27 mouse cellular contexts compared by ENCODE assay signal in the genomic region with DNA sequence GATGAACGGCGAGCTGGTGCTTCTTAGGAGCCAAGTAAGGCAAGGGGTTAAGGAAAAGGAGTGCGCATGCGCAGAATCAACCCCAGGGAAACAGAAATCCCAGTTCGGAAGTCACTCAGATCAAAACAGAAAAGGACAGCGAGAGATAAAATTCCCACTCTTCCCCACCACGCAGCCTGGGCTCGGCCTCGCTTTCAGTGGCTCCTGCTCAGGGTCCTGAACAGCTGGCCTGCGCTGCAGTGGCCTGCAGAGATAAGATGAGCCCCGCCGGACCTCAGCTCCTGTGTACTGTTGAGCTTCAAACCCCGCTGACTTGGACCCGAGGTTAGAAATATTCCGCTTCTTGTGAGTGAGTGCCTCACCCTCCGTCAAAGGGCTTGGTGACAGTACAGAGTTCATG.
DNase-seq lines count a peak whose midpoint lies in the region; ATAC-seq and TF ChIP-seq lines count a peak whose summit lies in the region.
"Had no signal": no experiment of that assay in that cellular context is flagged by ENCODE, and none has a peak within 500 bp of the region (broad histone marks: within the 10 kb centered on the region; RNA-seq: fewer than 3 reads in every experiment).

No protein-coding gene starts in this region.

- TF ChIP-seq CTCF in heart, adult 2 months (IDR thresholded peaks at IDR 0.05) = no peak

- no peak overlapping the region for H3K9ac ChIP-seq in heart, adult 2 months (ENCODE audit: low read depth, low read length)
- no peak overlapping the region for H3K9ac ChIP-seq in heart, embryonic 14.5 days (ENCODE audit: low read length)
- no peak overlapping the region for H3K9ac ChIP-seq in forebrain, embryonic 14.5 days (ENCODE audit: low read length)
- H3K9ac ChIP-seq: embryonic facial prominence, embryonic 15.5 days; forebrain, embryonic 12.5 days; intestine, embryonic 15.5 days; liver, embryonic 12.5 days; liver, postnatal 0 days; neural tube, embryonic 12.5 days had no signal

- peak overlapping the region; percentile 45 for H3K4me2 ChIP-seq in heart, embryonic 14.5 days (ENCODE audit: low read length)
- no peak overlapping the region for H3K4me2 ChIP-seq in forebrain, embryonic 14.5 days (ENCODE audit: low read length)
- H3K4me2 ChIP-seq: embryonic facial prominence, embryonic 15.5 days; forebrain, embryonic 12.5 days; intestine, embryonic 15.5 days; liver, embryonic 12.5 days; neural tube, embryonic 12.5 days had no signal

- WGBS in heart, adult 2 months = 33% methylated on average over 16 of the region's 16 CpGs
- WGBS in heart, embryonic 10.5 days = 32% methylated on average over 16 of the region's 16 CpGs
- 19% methylated on average over 16 of the region's 16 CpGs for WGBS in heart, embryonic 14.5 days
- 88% methylated on average over 16 of the region's 16 CpGs for WGBS in forebrain, embryonic 14.5 days

- no peaks in the 10 kb centered on the region for H3K9me3 ChIP-seq in heart, embryonic 10.5 days
- H3K9me3 ChIP-seq in heart, embryonic 14.5 days (ENCODE audit: control insufficient read depth, low read length) = no peaks in the 10 kb centered on the region
- no peaks in the 10 kb centered on the region for H3K9me3 ChIP-seq in forebrain, embryonic 14.5 days (replicated peaks; ENCODE audit: control insufficient read depth, low read length)
- H3K9me3 ChIP-seq: embryonic facial prominence, embryonic 15.5 days; intestine, embryonic 15.5 days; liver, embryonic 12.5 days; midbrain, embryonic 10.5 days; neural tube, embryonic 12.5 days had no signal

- no peak for ATAC-seq in heart, embryonic 14.5 days (ENCODE audit: insufficient number of reproducible peaks, insufficient read depth, low FRiP score, low read depth)
- ATAC-seq in forebrain, embryonic 14.5 days = no peak
- ATAC-seq: hindbrain, postnatal 0 days; intestine, embryonic 15.5 days; liver, embryonic 12.5 days; liver, postnatal 0 days; Patski had no signal

- H3K36me3 ChIP-seq in heart, adult 2 months (ENCODE audit: control insufficient read depth, insufficient read depth, low read length) = no peaks in the 10 kb centered on the region
- H3K36me3 ChIP-seq in heart, embryonic 10.5 days = no peaks in the 10 kb centered on the region
- H3K36me3 ChIP-seq in heart, embryonic 14.5 days (ENCODE audit: control insufficient read depth, insufficient read depth, low read length) = no peaks in the 10 kb centered on the region
- no peaks in the 10 kb centered on the region for H3K36me3 ChIP-seq in forebrain, embryonic 14.5 days (ENCODE audit: control insufficient read depth, insufficient read depth, low read length)
- H3K36me3 ChIP-seq: embryonic facial prominence, embryonic 15.5 days; forebrain, embryonic 12.5 days; intestine, embryonic 15.5 days; liver, embryonic 12.5 days; midbrain, embryonic 10.5 days; neural tube, embryonic 12.5 days had no signal

- DNase-seq in heart, adult 2 months = peak; percentile 9 to 26
- DNase-seq in heart, postnatal 25 days (ENCODE audit: low spot score) = no peak
- DNase-seq in heart, embryonic 10.5 days (ENCODE audit: low spot score) = no peak
- DNase-seq in heart, postnatal 14 days = peak; percentile 11 to 22
- DNase-seq in T-cell, adult 2 months (ENCODE audit: low spot score) = no peak
- DNase-seq in forebrain, embryonic 14.5 days (ENCODE audit: low spot score) = no peak
- DNase-seq: adrenal gland, postnatal 25 days; cerebellum, adult 2 months; cerebellum, postnatal 14 days; gastrocnemius, postnatal 10 days; kidney, adult 8-10 months; kidney, postnatal 10 days; layer of hippocampus, postnatal 36 days; left cerebral cortex, postnatal 4 days; liver, postnatal 0 days; right cerebral cortex, adult 18-20 months; spleen, adult 18-20 months had no signal

- intact Hi-C loops in heart, adult 2 months (cut with DNase I) = no loop called here
- intact Hi-C loops in heart, postnatal 25 days (cut with DNase I) = no loop called here
- intact Hi-C loops in heart, postnatal 14 days (cut with DNase I) = no loop called here

- H3K27ac ChIP-seq in heart, adult 2 months = no peak overlapping the region
- H3K27ac ChIP-seq in heart, embryonic 10.5 days = 0 out of 2 replicates have a peak overlapping the region, but pooled peaks have one; percentile 18
- no peak overlapping the region for H3K27ac ChIP-seq in heart, embryonic 14.5 days (replicated peaks in 1 of 2; ENCODE audit: control insufficient read depth in 1 of 2, insufficient read depth in 1 of 2, low read depth in 2 of 2, low read length in 2 of 2)
- H3K27ac ChIP-seq in forebrain, embryonic 14.5 days (ENCODE audit: low read depth, low read length) = no peak overlapping the region
- H3K27ac ChIP-seq: embryonic facial prominence, embryonic 15.5 days; forebrain, embryonic 12.5 days; hindbrain, postnatal 0 days; intestine, embryonic 15.5 days; liver, embryonic 12.5 days; midbrain, embryonic 10.5 days; neural tube, embryonic 12.5 days had no signal

- TF ChIP-seq EP300 in heart, adult 2 months (IDR thresholded peaks at IDR 0.05; ENCODE audit: insufficient read depth, low read depth, low read length) = no peak

- no peaks in the 10 kb centered on the region for H3K79me2 ChIP-seq in heart, adult 2 months (replicated peaks; ENCODE audit: control insufficient read depth, insufficient read depth, low read length)

- H3K4me1 ChIP-seq in heart, adult 2 months (ENCODE audit: control insufficient read depth, insufficient read depth, low read length) = no peaks in the 10 kb centered on the region
- peaks cover 24% of the 10 kb centered on the region for H3K4me1 ChIP-seq in heart, embryonic 10.5 days
- H3K4me1 ChIP-seq in heart, embryonic 14.5 days (ENCODE audit: control insufficient read depth in 2 of 2, insufficient read depth in 2 of 2, low read length in 2 of 2) = peaks cover 15 to 16% of the 10 kb centered on the region in 2 experiments
- no peaks in the 10 kb centered on the region for H3K4me1 ChIP-seq in forebrain, embryonic 14.5 days (ENCODE audit: control insufficient read depth, insufficient read depth, low read length)
- H3K4me1 ChIP-seq: embryonic facial prominence, embryonic 15.5 days; intestine, embryonic 15.5 days; liver, embryonic 12.5 days had no signal

- TF ChIP-seq POLR2A in heart, adult 2 months (IDR thresholded peaks at IDR 0.05; ENCODE audit: insufficient read depth, low read depth, low read length) = no peak

- H3K4me3 ChIP-seq in heart, adult 2 months = no peak overlapping the region
- 0 out of 2 replicates have a peak overlapping the region, but pooled peaks have one; percentile 19 for H3K4me3 ChIP-seq in heart, embryonic 10.5 days
- no peak overlapping the region for H3K4me3 ChIP-seq in heart, embryonic 14.5 days (ENCODE audit: control insufficient read depth in 1 of 2, insufficient read depth in 1 of 2, low read depth in 1 of 2, low read length in 2 of 2)
- H3K4me3 ChIP-seq in forebrain, embryonic 14.5 days (ENCODE audit: low read depth, low read length) = no peak overlapping the region
- H3K4me3 ChIP-seq: embryonic facial prominence, embryonic 15.5 days; forebrain, embryonic 12.5 days; intestine, embryonic 15.5 days; liver, embryonic 12.5 days; midbrain, embryonic 10.5 days; myocyte; neural tube, embryonic 12.5 days had no signal

- no peaks in the 10 kb centered on the region; the same call in 1 of the 2 replicates for H3K27me3 ChIP-seq in heart, adult 2 months (ENCODE audit: control insufficient read depth, insufficient read depth, low read length)
- H3K27me3 ChIP-seq in heart, embryonic 10.5 days (ENCODE audit: insufficient read depth, poor library complexity, severe bottlenecking) = peaks cover 4% of the 10 kb centered on the region; the same call in 1 of the 2 replicates
- no peaks in the 10 kb centered on the region for H3K27me3 ChIP-seq in heart, embryonic 14.5 days (ENCODE audit: control insufficient read depth, insufficient read depth, low read length)
- no peaks in the 10 kb centered on the region for H3K27me3 ChIP-seq in forebrain, embryonic 14.5 days (replicated peaks; ENCODE audit: control insufficient read depth, insufficient read depth, low read length)
- H3K27me3 ChIP-seq: embryonic facial prominence, embryonic 15.5 days; forebrain, embryonic 12.5 days; intestine, embryonic 15.5 days; liver, embryonic 12.5 days; neural tube, embryonic 12.5 days; Patski had no signal

Comparison
In these comparisons a context has a peak if more than half of its experiments do, and no peak if none do; other contexts are left out.
1. DNase-seq: peak in heart, adult 2 months (2 of 2) and heart, postnatal 14 days (2 of 2); none in heart, postnatal 25 days (single experiment), heart, embryonic 10.5 days (single experiment), T-cell, adult 2 months (single experiment) and forebrain, embryonic 14.5 days (single experiment).